Mouse (Mus musculus) splenic B cell, adult 2 months (primary cell): ENCODE measurements around the gene Tor4a.
A peak's percentile ranks its signal among the peaks of the same experiment; 100 is the strongest.

ENCODE experiments used
- DNase-seq: peaks from one replicate; pipeline ENCODE4 v3.0.0-alpha.2; 2011; ENCODE audit warnings: low read depth, low spot score
- H3K27me3 ChIP-seq: 2 replicates; pipeline ENCODE4 v1.6.1; 2012; ENCODE audit warnings: mild to moderate bottlenecking, low read length, moderate library complexity, mixed read lengths; ENCODE audit not compliant: control insufficient read depth, poor library complexity, insufficient read depth, severe bottlenecking
- H3K36me3 ChIP-seq: 2 replicates; pipeline ENCODE4 v1.6.1; 2012; ENCODE audit warnings: mild to moderate bottlenecking, low read length, moderate library complexity, mixed read lengths; ENCODE audit not compliant: control insufficient read depth, poor library complexity, insufficient read depth, severe bottlenecking

Tor4a gene

DNA sequence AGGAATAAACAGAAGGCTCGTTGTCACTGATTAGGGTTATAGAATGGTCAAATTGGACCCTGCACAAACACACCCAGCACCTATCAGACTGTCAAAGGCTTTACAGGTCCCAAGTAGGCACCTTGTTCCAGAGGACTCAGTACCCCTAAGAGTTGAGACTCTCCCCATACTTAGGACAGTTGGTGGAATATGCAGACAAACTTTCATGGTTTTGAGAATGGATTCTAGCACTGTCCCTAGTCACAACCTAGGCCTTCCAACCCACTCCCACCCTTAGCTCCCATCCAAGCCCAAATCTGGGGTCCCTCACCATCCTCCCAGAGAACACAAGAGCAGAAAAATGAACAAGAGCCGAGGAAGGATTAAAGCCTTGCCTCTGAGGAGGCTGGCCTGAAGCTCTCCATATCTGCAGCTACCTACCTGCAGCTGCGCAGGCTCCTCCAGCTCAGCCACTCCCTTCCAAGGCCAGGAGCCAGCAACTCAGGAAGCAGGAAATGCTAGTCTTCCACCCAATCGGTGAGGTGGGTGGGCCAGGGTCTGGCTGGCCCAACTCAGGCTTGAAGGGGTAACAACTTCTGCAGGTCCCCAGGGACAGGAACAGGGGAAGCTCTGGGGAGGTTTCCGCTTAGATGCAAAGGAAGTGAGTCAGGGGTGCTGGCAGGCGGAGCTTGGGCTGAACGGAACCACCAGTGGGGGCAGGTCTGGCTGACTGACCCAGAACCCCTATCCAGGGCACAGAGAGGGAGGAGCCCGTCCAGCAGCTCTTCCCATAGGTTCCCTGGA is at the start of gene Tor4a:
Gene Tor4a (minus strand): TSS at position 715 of the 783 bp plus-strand sequence.
- H3K27me3 ChIP-seq, result no peaks in the 10 kb centered on the region
- DNase-seq, result peak; percentile 97
- peaks cover 6% of the 10 kb centered on the region for H3K36me3 ChIP-seq

DNA sequence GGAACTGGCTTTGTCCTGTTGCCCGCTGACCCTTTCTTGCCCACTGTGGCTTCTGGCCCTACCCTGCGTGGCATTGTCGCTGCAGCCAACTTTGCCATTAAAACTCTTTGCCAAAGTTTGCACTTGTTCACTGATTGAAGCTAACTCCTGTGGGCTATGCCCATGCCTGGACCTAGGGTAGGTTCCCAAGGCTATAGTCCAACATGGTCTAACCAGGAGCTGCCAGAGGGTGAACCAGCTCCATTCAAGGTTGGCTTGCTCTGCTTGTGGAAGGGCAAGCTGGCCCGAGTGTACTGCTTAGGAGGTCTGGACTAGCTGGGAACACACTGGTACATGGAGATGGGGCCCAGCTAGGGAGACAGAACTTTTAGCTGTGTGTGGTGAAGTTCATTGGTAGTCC is 47.5 kb upstream of the Tor4a start:
- peaks cover 4% of the 10 kb centered on the region for H3K36me3 ChIP-seq
- DNase-seq, result no peak
- peaks cover 3% of the 10 kb centered on the region; the same call in 1 of the 2 replicates for H3K27me3 ChIP-seq

DNA sequence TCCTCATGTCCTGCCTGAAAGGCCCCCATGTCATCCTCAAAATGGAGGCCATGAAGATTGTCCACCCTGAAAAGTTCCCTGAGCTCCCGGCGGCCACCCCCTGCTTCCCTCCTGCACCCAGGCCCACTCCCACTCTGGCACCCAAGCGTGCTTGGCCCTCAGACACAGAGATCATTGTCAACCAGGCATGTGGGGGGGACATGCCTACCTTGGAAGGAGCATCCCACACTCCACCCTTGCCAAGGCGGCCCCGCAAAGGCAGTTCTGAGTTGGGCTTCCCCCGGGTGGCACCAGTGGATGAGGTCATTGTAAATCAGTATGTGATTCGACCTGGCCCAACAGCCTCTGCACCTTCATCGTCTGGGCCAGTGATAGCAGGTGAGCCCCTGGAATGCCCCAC is 46.7 kb upstream of the Tor4a start:
- DNase-seq, result no peak
- Histone ChIP-seq H3K36me3 (peaks cover 4% of the 10 kb centered on the region), H3K27me3 (peaks cover 3% of the 10 kb centered on the region; the same call in 1 of the 2 replicates)

DNA sequence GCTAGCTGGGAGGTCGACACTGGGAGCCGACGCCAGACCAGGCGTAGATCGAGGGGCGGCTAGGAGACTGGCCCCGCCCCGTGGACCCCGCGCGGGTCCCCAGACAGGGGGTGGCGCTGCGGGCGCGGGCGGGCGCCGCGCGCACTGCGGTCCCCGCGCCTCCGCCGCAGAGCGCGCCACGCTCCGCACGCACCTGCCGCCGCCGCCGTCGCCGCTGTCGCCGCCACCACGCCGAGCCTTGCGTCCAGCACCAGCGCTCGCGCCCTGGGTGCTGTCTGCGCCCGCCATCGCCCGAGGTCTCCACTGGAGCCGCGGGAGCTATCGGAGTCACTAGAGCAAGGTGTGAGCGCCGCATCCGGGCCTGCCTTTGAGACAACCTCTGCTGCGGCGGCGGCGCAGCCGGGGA is 45.4 kb upstream of the Tor4a start, which contains the start of the genes Rnf208 and Cysrt1:
Gene Rnf208 (plus strand): TSS at position 155 of the 406 bp plus-strand sequence.
Gene Cysrt1 (minus strand): TSS at position 352 of the 406 bp plus-strand sequence.
- peaks cover 3% of the 10 kb centered on the region; the same call in 1 of the 2 replicates for H3K27me3 ChIP-seq
- H3K36me3 ChIP-seq, result peaks cover 2% of the 10 kb centered on the region
- no peak for DNase-seq

DNA sequence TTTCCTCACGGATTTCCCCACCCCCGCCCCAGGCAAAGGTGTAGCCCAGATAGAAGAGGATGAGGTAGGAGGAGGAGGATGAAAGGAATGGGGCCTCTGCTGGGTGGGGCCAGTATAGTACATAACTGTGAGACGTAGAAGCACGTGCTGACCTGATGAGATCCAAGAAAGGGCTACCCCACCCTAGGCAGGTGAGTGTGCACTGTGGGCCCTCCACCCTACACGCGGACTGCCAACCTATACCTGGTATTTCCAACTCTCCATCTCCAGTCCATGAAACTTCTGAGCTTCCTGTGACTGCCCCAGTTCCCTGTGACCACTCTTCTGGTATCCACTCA is 44.7 kb upstream of the Tor4a start:
- peaks cover 2% of the 10 kb centered on the region for H3K36me3 ChIP-seq
- H3K27me3 ChIP-seq, result peaks cover 3% of the 10 kb centered on the region; the same call in 1 of the 2 replicates
- DNase-seq, result no peak

DNA sequence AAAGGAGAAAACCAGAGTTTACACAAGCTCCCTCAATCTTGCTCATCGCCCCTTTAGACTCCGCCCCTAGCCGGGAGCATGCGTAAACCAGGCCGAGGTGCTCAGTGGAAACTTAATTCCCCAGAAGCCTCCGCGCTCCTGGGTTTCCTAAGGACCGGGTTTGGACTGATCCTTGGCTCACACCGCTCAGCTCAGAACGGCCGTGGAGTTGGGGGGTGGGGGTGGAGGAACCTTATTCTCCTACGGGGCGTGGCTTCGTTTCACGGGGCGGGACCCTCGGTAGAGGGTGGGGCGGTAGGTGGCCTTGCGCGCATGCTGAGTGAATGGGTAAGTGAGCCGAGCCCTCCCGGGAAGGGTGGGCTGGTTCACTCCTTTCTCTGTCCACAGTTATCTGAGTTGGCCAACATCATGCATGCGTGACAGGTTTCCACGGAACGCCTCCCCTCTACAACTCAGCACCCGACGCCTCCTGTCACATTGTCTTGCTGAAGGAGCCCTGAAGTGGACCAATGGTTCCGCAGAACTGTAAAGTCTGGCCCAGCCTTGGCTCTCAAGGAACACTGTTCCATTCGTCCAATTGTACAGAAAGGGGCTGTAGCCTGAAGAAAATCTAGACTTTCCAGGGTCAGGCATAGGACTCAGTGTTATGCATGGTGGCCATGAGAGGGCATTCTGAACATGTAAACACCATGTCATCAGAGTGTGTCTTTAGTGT is 44.2 kb upstream of the Tor4a start:
- DNase-seq, result peak; percentile 47
- Histone ChIP-seq H3K27me3 (peaks cover 3% of the 10 kb centered on the region; the same call in 1 of the 2 replicates), H3K36me3 (no peaks in the 10 kb centered on the region)

DNA sequence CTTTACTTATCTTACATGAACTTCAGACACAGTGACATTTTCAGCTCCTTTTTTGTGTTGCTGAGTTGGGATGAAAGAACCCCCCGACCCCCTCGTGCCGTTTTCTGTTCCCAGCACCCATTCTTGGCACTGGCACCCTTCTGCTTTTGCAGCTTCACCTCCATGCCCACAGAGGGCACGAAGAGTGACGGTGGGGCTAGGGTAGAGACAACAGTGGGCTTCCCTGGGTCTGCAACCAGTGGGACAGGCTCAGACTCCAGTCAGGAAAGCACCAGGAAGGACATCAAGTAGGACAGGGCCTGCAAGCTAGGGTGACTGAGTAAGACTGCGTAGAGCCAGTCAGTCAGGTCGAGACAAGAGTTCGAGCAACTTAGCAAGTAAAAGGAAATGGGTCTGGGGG is 43.6 kb upstream of the Tor4a start:
- peaks cover 3% of the 10 kb centered on the region; the same call in 1 of the 2 replicates for H3K27me3 ChIP-seq
- no peak for DNase-seq
- no peaks in the 10 kb centered on the region for H3K36me3 ChIP-seq

DNA sequence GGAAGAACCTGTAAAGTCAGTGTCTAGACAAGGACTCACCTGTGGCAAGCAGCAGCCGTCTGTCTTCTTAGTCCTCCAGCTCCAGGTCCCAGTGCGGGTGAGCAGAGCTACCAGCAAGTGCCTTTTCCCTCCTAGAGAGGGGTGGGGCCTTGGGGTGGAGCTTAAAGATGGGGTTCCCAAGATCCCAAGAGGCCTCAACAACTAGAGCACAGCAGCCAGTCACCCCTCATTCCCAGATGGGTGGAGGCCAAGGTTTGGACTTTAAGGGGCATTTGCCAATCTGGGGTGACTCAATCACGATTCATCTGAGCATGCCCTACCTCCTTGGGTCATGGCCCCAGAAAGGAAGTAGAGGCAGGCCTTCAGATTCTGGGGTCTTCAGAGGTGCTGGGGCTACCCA is 43.1 kb upstream of the Tor4a start:
- H3K27me3 ChIP-seq, result peaks cover 3% of the 10 kb centered on the region; the same call in 1 of the 2 replicates
- DNase-seq, result no peak
- H3K36me3 ChIP-seq, result no peaks in the 10 kb centered on the region

DNA sequence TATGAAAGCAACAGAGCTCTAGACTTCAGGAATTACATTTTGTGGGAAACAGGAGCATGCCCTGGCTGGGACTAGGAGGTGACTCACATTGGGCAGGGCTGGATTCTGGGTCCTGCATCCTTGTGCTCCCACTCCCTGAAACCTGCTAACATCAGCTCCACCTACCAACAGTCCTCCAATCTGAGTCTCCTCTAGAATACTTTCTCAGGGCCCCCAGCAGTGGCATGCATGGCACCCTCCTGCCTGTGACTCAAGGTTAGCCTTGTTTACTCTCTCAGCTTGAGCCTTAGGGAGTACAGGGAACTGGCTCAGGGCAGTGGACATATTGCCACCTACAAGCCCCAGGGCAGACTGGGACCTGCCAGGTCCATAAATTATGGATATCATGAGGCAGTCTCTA is 41.4 kb upstream of the Tor4a start:
- peaks cover 3% of the 10 kb centered on the region; the same call in 1 of the 2 replicates for H3K27me3 ChIP-seq
- DNase-seq, result no peak
- no peaks in the 10 kb centered on the region for H3K36me3 ChIP-seq

DNA sequence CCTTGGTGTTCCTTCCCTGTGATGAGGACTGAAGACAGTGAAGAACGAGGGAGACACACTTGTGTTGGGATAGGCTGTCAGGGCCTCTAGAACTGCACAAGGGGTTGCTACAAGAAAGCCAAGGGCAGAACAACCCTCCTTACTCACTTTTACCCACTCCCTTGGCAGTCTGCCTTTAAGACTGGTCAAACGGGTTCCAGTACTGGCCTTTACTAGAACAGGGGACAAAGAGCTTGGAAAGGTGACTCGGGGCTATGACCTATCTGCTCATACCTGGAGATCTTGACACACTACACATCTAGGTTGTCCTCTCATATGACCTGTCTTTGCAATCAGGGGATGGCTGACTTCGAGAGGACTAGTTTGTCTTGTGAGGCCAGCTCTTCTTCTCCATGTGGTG is 40.8 kb upstream of the Tor4a start:
- 0 out of 2 replicates have a peak, but pooled peaks cover 3% of the 10 kb centered on the region for H3K27me3 ChIP-seq
- no peak for DNase-seq
- H3K36me3 ChIP-seq, result no peaks in the 10 kb centered on the region

DNA sequence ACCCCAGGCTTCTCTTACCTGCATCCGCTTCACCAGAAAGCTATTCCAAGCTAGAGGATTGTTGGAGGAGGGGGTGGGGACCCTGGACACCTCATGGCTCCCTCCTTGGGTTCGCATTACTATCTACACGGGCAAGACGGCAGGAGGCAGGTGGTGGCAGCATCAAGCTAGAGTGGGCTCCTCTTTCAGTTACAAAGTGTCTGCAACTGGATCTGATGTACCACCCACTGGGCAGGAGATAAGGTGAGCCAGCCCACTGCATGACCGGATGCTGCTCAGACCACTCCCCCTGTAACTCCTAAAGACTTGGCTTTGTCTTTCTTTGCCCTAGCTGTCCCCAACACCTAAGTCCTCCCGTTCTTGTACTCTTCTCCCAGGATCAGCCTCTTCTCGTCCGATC is 39.9 kb upstream of the Tor4a start, which contains the start of gene Rnf224:
Gene Rnf224 (minus strand): TSS at position 174 of the 400 bp plus-strand sequence.
- H3K27me3 ChIP-seq, result no peaks in the 10 kb centered on the region
- no peak for DNase-seq
- no peaks in the 10 kb centered on the region for H3K36me3 ChIP-seq

DNA sequence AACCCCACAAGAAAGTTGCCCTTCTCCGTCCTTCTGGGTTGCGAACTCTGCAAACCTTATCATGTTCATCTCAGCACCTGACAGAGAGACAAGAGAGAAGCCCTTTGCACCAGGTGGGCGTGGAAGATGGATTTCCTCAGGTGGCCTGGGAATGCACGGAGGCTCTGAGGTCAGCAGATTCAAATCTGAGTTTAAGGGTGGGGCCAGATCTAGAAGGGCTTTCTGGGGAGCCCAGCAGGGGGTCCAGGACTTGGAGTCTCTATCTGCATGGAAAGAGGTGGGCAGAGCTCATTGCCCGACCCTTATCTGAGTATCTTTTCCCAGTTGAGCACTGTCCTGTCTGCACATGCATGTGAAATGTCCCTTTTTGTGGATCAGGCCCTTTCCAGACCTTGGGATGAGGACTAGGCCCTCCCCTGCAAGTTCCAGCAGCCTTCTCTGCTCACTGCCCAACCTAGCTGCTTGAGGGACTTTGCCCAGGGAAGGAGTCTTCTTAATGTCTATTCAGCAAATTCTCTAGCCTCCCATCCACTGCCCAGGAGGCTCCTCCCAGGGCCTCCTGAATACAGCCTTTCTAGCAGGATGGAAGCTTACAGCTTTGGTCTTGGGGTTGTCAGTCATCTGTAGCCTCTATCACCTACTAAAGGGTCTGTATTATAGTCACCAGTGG is 38.0 kb upstream of the Tor4a start:
- DNase-seq, result no peak
- no peaks in the 10 kb centered on the region for H3K27me3 ChIP-seq
- H3K36me3 ChIP-seq, result no peaks in the 10 kb centered on the region

DNA sequence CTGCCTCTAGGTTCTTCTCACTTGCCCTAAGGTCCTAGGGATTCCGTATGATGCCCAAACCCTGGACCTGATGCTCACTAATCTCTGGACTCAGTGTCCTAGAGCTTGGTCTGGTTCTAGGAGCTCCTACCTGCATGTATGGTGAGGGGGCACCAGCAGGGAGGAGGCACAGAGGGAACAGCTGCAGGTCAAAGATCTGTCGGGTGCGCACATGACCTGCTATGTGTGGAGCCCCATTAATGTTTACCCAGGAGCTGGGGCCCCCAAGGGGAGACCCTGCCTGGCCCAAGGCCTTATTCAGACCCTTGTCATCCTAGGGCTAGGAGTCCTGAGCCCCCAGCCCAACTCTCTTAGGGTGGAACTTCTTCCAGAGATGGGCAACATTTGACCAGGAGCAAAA is 37.4 kb upstream of the Tor4a start, which contains the start of gene Slc34a3:
Gene Slc34a3 (minus strand): TSS at position 315 of the 400 bp plus-strand sequence.
- Histone ChIP-seq H3K27me3 (no peaks in the 10 kb centered on the region), H3K36me3 (no peaks in the 10 kb centered on the region)
- no peak for DNase-seq

DNA sequence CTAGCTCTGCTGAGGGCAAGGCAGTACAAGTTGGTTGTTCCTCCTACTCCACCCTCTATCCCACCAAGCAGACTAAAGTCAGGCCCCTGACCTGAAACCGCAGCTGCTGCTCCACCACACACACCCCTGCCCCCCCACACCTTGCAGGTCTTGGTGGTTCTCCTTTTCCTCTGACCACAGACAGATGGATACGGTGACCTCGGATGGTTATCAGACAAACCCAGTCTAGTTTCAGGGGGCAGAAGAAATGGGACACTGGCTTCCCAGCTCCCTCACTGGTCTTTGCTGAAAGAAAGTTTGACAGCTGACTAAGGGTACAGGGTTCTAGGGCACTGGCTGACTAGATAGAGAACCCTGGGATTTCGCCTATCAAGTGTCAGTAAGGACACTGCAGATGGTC is 36.7 kb upstream of the Tor4a start:
- DNase-seq, result no peak
- Histone ChIP-seq H3K36me3 (no peaks in the 10 kb centered on the region), H3K27me3 (no peaks in the 10 kb centered on the region)
